Mouse (Mus musculus) liver, embryonic 13.5 days (tissue): ENCODE measurements around the gene Shcbp1l. TPM values are rescaled to one million over a fixed set of nuclear protein-coding genes. Genes with fewer than 3 reads are reported as not detected.
"Not testable (repeated sequence)": the region's sequence is repeated elsewhere in the genome, so short reads cannot be mapped to it uniquely, and the experiment has no call there.

Experiments
- ATAC-seq: fragments of 200-750 bp; cut with Nextera tagmentation; 2 replicates; pipeline ENCODE4 v1.8.0; 2017; ENCODE audit warnings: low read depth, mild to moderate bottlenecking, moderate number of reproducible peaks, moderate library complexity
- DNase-seq: peaks from one replicate; pipeline ENCODE4 v3.0.0; 2022
- H3K27ac ChIP-seq: fragments of 300-500 bp; sonication (generic); 2 replicates; pipeline ENCODE4 v1.5.1; 2015; ENCODE audit warnings: moderate library complexity, mild to moderate bottlenecking, inconsistent platforms
- H3K27me3 ChIP-seq: fragments of 300-500 bp; sonication (generic); 2 replicates; pipeline ENCODE4 v1.6.1; 2015; ENCODE audit warnings: mild to moderate bottlenecking, inconsistent platforms
- H3K36me3 ChIP-seq: fragments of 300-500 bp; sonication (generic); 2 replicates; pipeline ENCODE4 v1.6.1; 2015; ENCODE audit warnings: mild to moderate bottlenecking, inconsistent platforms
- H3K4me1 ChIP-seq: fragments of 300-500 bp; sonication (generic); replicated peaks from 2 replicates; pipeline ENCODE4 v1.6.1; 2015; ENCODE audit warnings: inconsistent platforms
- H3K4me2 ChIP-seq: fragments of 300-500 bp; sonication (generic); 2 replicates; pipeline ENCODE4 v1.6.1; 2015; ENCODE audit warnings: inconsistent platforms, mild to moderate bottlenecking, moderate library complexity
- H3K4me3 ChIP-seq: fragments of 300-500 bp; sonication (generic); replicated peaks from 2 replicates; pipeline ENCODE4 v1.5.1; 2015; ENCODE audit warnings: mild to moderate bottlenecking, inconsistent platforms
- H3K9ac ChIP-seq: fragments of 300-500 bp; sonication (generic); 2 replicates; pipeline ENCODE4 v1.6.1; 2015; ENCODE audit warnings: mild to moderate bottlenecking, inconsistent platforms
- H3K9me3 ChIP-seq: fragments of 300-500 bp; sonication (generic); replicated peaks from 2 replicates; pipeline ENCODE4 v1.6.1; 2016; ENCODE audit warnings: inconsistent platforms
- WGBS: fragments of 180-500 bp; shearing (Covaris S2); methylation state at CpG from one replicate; pipeline ENCODE4 v1.1.7; 2015; ENCODE audit not compliant: insufficient replicate concordance; 5-methylcytosine and 5-hydroxymethylcytosine counted together
- polyA plus RNA-seq: library from polyadenylated mRNA; unstranded; fragments of >200 nt; fragmentation: Nextera tagmentation; extraction: Ambion mirVana; gene quantifications from 2 replicates; pipeline ENCODE4 v1.2.1, GENCODE M21; 2015

Gene Shcbp1l
- polyA plus RNA-seq, 1 experiment from 2014 or later, result 0.21 TPM

DNA sequence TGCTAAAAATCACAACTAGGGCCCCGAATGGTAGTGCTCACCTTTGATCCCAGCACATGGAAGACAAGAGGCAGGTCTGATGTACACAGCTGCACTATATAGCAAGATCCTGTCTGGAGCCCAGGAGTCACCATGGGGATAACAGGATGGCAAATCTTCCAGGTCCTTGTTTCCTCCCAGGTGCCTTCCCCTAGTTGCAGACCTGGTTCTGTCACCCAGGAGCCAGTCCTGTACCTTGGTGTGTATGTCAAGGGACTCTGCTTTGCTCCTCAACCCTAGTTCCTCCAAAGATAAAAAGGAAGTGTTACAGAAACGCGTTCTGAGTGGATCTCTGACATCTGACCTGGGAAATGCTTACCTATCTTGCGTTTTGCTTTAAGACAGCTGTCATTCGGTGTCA, 16.7 kb upstream of the Shcbp1l start:
- H3K4me3 ChIP-seq, H3K9me3 ChIP-seq, H3K4me2 ChIP-seq, H3K9ac ChIP-seq, ATAC-seq, DNase-seq, H3K36me3 ChIP-seq, H3K27me3 ChIP-seq, H3K27ac ChIP-seq, H3K4me1 ChIP-seq: not testable (repeated sequence)
- 44% methylated on average over 5 of the region's 5 CpGs for WGBS

GRCm38 (mm10) chr1:153410915-153411314, 14.0 kb upstream of the Shcbp1l start:
- not testable (repeated sequence) for H3K9me3 ChIP-seq, H3K4me1 ChIP-seq, H3K4me3 ChIP-seq, H3K27me3 ChIP-seq, H3K36me3 ChIP-seq, DNase-seq, H3K4me2 ChIP-seq, ATAC-seq, H3K9ac ChIP-seq, H3K27ac ChIP-seq
- 86% methylated on average over 1 of the region's 4 CpGs for WGBS

- no peaks in the 10 kb centered on the region for H3K9me3 ChIP-seq
- WGBS, result 63% methylated on average over 6 of the region's 6 CpGs
- ATAC-seq, result no peak
- H3K27ac ChIP-seq, result no peak overlapping the region
- no peaks in the 10 kb centered on the region for H3K36me3 ChIP-seq
- H3K27me3 ChIP-seq, result no peaks in the 10 kb centered on the region
- no peak overlapping the region for H3K4me2 ChIP-seq
- no peak overlapping the region for H3K4me3 ChIP-seq
- DNase-seq, result no peak
- no peaks in the 10 kb centered on the region; the same call in 1 of the 2 replicates for H3K4me1 ChIP-seq
- no peak overlapping the region for H3K9ac ChIP-seq
Observed at GRCm38 (mm10) chr1:153411723-153412122, 13.2 kb upstream of the Shcbp1l start.

GRCm38 (mm10) chr1:153412663-153413396, 12.1 kb upstream of the Shcbp1l start:
- not testable (repeated sequence) for H3K9me3 ChIP-seq, H3K4me2 ChIP-seq, H3K36me3 ChIP-seq, DNase-seq, H3K4me3 ChIP-seq, ATAC-seq, H3K27ac ChIP-seq, H3K4me1 ChIP-seq, H3K9ac ChIP-seq, H3K27me3 ChIP-seq
- WGBS, result 61% methylated on average over 3 of the region's 4 CpGs

DNA sequence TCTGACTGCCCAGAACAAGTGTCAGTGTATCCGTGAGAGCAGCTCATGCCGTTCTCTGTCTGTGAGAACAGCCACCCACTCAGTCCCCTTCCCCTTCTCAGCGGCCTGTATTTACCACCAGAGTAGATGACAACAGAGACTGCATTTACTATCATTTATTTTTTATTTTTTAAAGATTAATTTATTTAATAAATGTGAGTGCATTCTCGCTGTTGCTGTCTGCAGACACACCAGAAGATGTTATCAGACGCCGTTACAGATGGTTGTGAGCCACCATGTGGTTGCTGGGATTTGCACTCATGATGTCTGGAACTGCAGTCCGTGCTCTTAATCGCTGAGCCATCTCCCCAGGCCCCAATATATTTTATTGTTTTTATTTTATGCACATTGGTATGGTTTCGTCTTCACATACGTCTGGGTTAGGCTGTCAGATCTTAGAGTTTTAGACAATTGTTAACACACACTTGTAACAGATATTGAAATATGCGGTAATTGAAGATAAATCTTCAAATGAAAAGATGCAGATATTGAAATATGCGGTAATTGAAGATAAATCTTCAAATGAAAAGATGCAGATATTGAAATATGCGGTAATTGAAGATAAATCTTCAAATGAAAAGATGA, 11.5 kb upstream of the Shcbp1l start:
- 70% methylated on average over 13 of the region's 13 CpGs for WGBS
- H3K4me3 ChIP-seq, H3K27ac ChIP-seq, H3K9me3 ChIP-seq, H3K36me3 ChIP-seq, H3K4me1 ChIP-seq, H3K4me2 ChIP-seq, ATAC-seq, DNase-seq, H3K27me3 ChIP-seq, H3K9ac ChIP-seq: not testable (repeated sequence)

DNA sequence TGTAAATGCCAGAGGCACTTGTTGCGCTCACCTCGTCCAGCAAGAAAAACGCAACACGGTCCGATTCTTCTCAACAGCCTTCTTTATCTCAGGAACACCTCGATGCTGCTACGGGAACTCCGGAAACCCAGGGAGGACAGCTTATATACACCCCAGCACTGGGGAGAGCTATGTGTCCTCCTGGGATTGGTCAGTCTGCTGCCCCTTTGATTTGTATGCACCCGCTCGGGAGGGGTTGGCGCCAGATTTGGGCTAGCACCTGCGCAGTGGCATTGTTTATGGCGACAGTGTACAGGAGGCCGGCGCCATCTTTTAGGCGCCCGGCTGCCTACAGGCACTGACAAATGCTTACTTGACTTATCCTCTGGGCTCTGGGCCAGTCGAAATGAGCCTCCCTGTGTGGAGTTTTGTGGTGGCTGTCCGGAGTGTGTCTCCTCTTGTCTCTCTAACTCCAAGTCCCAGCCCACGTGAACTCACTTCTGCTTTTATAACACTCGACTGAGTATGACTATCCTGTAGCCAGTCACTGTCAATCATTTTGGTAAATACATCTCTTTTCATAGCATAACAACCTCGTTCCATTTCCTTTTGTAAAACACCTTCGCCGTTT, 10.7 kb upstream of the Shcbp1l start:
- H3K4me3 ChIP-seq, H3K9me3 ChIP-seq, ATAC-seq, H3K4me2 ChIP-seq, H3K27ac ChIP-seq, H3K9ac ChIP-seq, H3K27me3 ChIP-seq, H3K36me3 ChIP-seq, H3K4me1 ChIP-seq, DNase-seq: not testable (repeated sequence)
- 69% methylated on average over 24 of the region's 24 CpGs for WGBS

- H3K9ac ChIP-seq, result no peak overlapping the region
- no peaks in the 10 kb centered on the region; the same call in 1 of the 2 replicates for H3K4me1 ChIP-seq
- H3K27me3 ChIP-seq, result no peaks in the 10 kb centered on the region
- 41% methylated on average over 4 of the region's 4 CpGs for WGBS
- no peaks in the 10 kb centered on the region for H3K9me3 ChIP-seq
- 0 out of 2 replicates have a peak, but pooled peaks have one; percentile 45 for ATAC-seq
- no peak overlapping the region for H3K4me3 ChIP-seq
- no peak overlapping the region for H3K4me2 ChIP-seq
- no peak for DNase-seq
- H3K36me3 ChIP-seq, result no peaks in the 10 kb centered on the region
- no peak overlapping the region for H3K27ac ChIP-seq
Observed at GRCm38 (mm10) chr1:153414962-153415361, 10.0 kb upstream of the Shcbp1l start.

GRCm38 (mm10) chr1:153415742-153416141, 9.2 kb upstream of the Shcbp1l start:
- not testable (repeated sequence) for H3K4me2 ChIP-seq, H3K27me3 ChIP-seq, H3K27ac ChIP-seq, H3K36me3 ChIP-seq, H3K4me1 ChIP-seq, DNase-seq, H3K9ac ChIP-seq, ATAC-seq, H3K9me3 ChIP-seq, H3K4me3 ChIP-seq
- 36% methylated on average over 3 of the region's 5 CpGs for WGBS

- not testable (repeated sequence) for H3K9me3 ChIP-seq, H3K4me3 ChIP-seq, H3K9ac ChIP-seq, DNase-seq, H3K27ac ChIP-seq, H3K27me3 ChIP-seq, H3K4me1 ChIP-seq, H3K36me3 ChIP-seq, ATAC-seq, H3K4me2 ChIP-seq
- 57% methylated on average over 3 of the region's 3 CpGs for WGBS
Observed at GRCm38 (mm10) chr1:153416271-153416832, 8.6 kb upstream of the Shcbp1l start.

- H3K27ac ChIP-seq, H3K9ac ChIP-seq, H3K4me2 ChIP-seq, H3K4me1 ChIP-seq, H3K4me3 ChIP-seq, H3K36me3 ChIP-seq, DNase-seq, ATAC-seq, H3K9me3 ChIP-seq, H3K27me3 ChIP-seq: not testable (repeated sequence)
- 69% methylated on average over 4 of the region's 4 CpGs for WGBS
Observed at GRCm38 (mm10) chr1:153417805-153418204, 7.2 kb upstream of the Shcbp1l start.

DNA sequence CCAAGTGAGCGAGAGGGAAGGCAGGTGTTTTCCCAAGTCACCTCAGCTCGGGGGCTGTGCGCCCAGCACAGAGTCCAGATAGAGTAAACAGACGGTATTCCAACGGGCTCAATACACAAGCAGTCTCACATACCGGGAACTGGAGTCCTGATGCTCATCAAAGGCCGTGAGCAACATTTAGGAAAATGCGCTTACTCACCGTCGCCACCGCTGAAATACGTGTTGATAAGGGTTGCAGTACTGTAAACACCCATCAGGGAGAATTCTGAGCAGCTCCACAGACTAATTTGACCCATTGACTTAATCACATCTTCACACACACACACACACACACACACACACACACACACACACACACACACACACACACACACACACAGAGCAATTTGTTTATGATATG, 691 bp upstream of the Shcbp1l start:
- 19% methylated on average over 12 of the region's 12 CpGs for WGBS
- peak overlapping the region; percentile 67 for H3K4me3 ChIP-seq
- H3K36me3 ChIP-seq, result no peaks in the 10 kb centered on the region
- H3K27ac ChIP-seq, result peak overlapping the region; percentile 96
- peak; percentile 65 for DNase-seq
- ATAC-seq, result peak; percentile 88
- H3K9me3 ChIP-seq, result no peaks in the 10 kb centered on the region
- H3K9ac ChIP-seq, result peak overlapping the region; percentile 78
- peak overlapping the region; percentile 99 for H3K4me2 ChIP-seq
- peaks cover 13% of the 10 kb centered on the region; the same call in 1 of the 2 replicates for H3K27me3 ChIP-seq
- H3K4me1 ChIP-seq, result peaks cover 24% of the 10 kb centered on the region
